Mouse (Mus musculus) right cerebral cortex, postnatal 36 days (tissue): ENCODE measurements around the gene Ankrd61.

ENCODE experiments used
- DNase-seq, 2 experiments: peaks; one replicate each; pipeline ENCODE4 v3.0.0; 2022; ENCODE audit warnings: low spot score in 2 of 2, mixed read lengths in 1 of 2

Ankrd61 gene

DNA sequence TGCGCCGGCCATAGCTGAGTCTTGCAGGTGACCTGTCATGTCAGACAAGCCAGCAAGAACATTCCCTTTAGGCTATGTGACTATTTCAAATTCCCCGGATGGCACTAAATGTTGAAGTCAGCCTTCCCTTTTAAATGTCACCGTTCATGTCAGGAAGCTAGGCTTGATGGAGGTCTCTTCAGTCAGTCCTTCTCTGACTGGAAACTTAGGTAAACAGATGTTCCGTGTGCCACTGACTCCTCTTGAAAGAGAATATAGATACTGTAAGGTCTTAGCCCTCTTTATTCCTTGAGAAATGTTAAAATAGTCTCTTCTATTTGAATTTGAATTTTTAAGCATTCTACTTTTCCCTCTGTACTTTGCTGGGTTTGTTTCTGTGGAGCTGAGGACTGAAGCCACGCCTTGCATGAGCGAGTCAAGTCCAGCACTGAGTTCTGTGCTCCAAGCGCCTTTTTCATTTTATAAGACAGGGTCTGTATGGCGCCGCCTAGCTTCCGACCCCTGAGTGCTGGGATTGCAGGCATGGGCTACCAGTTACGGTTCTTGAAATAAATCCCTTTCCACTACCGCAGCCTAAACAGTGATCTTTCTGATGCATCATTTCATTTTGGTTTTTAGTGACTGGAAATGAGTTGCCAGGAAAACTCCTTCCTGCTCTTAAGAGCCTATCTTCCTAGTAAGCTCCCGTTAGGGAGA lies at the start of gene Ankrd61:
TSS of gene Ankrd61 (minus strand) at position 51 of the 696 bp plus-strand sequence.
- DNase-seq, result no peak

DNA sequence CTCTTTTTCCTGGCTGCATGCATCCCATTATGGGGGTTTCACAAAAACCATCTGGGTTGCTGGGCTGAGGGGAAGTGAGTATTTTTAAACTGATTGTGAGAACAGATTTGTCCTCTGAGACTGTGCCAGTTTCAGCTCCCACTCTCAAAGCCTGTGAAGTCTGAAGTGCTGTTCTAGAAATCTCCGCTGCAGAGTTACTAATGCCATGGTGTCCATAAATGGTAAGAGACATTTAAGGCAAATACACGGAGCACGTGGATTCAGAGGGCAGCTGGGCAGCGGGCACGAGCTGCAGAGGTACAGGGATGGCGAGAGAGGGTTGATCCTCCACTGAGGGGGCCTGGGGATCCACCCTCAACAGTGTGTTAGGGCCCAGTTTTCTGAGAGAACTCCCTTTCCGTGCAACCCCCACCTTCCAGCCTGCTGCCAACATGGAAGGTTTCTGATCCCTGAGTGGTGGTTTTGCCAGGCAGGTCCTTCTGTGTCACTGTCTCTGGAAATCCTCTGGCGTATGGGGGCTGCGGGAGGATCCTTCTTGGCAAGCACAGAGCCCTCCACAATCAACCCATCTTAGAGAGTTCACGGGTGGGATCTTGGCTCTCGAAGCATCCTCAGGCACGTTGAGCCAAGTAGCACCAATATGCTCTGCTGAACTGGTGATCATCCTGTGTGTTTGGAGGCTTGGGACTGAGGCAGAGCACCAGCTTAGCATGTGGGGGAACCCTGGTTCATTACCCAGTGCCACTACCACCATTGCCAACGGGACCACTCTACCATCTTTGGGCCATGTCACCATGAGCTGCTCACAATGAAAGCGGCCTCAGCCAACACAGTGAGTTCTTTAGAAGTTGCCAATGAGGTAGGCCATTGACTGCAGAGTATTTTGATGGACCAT lies 46.0 kb upstream of the Ankrd61 start:
- DNase-seq, result peak; percentile 80 to 89

DNA sequence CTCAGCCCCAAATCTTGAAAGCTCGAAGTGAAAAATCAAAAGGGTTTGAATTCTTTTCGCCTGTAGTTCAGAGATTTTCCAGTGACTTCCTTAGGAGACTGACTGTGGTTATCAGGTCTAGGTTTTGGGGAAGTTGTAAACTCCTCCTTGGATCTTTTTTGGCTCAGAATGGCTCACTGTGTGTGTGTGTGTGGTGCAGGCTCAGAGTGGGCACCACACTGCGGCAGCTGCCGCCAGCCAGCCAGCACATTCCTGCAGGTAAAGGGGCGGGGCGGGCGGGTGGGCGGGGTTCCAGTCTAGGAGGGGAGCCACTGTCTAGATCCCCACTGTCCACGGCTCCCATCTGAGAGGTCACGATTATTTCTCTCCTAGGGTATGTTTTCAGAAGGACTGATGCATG lies 44.1 kb upstream of the Ankrd61 start:
- DNase-seq, result no peak

DNA sequence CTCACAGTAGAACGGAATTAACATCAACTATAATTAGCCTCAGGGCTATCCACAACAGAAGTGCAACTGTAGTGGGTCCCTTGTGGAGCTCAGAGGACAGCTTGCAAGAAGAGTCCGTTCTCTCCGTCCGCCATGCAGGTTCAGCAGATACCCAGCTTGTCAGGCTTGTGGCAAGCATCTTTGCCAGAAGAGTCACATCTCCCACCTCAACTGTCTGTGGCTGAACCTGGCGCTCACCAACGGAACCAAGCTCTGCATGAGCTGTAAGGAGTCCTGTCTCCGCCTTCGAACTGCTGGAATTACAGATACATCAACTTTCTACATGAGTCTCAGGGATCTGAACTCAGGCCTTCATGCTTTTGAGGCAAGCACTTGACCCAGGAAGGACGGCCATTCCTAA lies 38.7 kb upstream of the Ankrd61 start:
- DNase-seq, result no peak

DNA sequence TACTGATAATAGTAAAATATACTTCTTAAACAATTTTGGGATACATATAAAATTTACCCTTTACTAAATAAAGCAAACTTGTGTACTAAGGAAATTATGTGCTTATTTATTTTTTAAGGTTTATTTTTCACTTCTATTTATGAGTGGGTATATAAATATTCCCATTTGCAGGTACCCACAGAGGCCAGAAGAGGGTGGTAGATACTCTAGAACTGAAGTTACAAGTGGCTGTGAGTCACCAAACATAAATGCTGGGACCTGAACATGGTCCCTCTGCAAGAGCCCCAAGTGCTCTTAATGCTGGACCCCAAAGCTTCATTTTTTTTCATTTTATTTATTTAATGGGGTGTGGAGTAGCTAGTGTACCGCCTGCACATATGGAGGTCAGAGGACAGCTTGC lies 36.4 kb upstream of the Ankrd61 start:
- DNase-seq, result no peak

DNA sequence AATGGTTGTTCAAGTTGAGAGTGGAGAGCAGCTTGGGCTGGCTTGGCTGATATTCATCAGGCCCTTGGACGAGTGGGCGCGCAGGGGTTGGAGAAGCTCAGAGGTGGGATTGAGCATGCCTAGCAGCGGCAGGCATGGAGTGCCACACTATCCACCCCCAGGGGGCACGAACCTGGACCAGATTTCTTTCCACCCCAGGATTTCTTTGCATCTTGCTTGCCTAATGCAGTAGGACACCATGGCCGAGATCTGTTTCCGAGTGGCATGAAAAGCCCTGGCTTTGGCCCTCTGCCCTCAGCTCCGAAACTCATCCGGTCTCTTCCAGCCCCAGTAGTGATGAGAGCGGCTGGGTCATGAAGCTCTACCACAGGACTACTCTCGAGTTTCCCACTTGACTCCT lies 35.9 kb upstream of the Ankrd61 start:
- DNase-seq, result no peak

DNA sequence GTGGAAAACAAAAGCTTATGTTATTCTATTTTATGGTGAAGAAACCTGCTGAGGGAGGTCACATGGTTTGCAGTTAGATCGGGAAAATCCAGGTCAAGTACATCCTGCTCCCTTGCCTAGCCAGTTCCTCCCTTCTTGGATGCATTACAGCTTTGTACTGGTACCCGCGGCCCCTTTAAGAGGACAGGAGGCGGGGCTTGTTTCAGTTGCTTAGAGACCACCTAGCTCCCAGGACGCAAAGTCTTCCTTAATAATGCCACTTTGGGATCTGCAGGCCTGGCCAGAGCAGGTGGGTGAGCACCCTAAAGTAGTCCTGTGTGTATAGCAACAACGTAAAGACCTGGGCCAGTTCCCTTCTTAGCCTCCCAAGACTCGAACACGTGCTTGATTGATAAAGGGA lies 35.3 kb upstream of the Ankrd61 start, which contains the start of gene Rsph10b:
TSS of gene Rsph10b (plus strand) at position 205 of the 400 bp plus-strand sequence.
- DNase-seq, result no peak

DNA sequence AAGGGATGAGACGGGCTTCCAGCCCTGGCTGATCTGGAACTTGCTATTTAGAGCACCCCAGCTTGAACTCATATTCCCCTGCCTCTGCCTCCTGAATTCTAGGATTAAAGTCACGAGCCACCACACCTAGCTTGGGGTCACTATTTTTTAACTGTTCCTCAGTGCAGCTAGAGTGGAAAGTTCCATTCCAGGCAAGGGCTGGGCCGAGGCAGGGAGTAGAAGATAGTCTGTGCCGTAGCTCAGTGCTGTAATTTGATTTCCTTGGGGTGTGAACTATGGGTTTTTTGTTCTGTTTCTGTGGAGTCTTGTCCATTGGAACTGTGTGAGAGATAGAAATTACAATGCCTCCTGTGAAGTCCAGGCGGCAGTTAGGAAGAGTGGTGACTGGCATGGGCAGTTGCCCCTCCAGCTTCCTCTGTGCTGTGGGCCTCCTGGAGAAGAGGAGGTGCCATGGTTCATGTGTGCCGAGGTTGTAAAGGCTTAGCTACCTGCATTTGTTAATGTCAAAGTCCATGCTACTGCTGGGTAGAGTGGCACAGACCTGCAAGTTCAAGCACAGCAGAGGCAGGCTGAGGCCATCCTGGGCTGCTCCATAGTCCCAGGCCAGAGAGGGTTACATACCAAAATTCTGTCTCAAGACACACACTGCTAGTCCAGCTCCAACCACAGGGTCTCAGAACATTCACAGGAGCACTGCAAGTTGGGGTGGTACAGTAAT lies 34.5 kb upstream of the Ankrd61 start:
- DNase-seq, result no peak

DNA sequence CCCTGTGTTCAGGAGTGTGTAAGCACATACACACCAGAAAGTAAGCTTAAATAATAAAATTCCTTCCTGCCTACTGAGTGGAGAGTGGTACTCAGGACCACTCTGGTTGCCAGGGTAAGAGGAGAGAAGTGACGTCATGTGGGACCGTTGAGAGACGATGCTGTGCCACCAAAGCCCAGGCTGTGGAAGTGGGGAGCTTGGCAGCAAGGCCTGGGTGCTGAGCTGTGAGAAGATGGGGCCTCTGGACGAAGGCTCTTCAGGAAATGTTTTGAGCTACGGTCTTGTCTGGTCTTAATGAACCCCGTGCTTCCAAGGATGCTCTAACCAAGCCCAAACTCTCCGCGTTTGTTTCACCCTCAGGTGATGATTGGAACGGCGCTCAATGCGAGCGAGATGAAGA lies 33.2 kb upstream of the Ankrd61 start:
- no peak for DNase-seq

DNA sequence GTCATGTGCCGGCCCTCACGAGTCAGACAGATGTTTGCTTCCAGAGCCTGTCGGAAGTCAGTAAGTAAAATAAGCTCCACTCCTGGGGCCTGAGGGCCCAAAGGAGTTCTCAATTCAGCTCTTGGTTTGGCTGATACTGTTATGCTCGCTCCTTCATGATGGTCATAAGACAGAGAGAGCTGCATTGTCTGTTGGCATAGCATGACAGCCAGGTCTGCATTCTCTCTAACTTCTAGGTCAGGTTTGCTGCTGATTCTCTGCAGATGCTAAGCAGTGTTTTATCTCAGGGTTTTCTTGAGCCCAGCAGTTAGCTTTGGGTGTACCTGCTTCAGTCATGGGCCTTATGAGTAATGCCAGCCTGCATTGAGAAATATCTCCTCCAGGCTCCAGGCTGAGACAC lies 31.8 kb upstream of the Ankrd61 start:
- no peak for DNase-seq

DNA sequence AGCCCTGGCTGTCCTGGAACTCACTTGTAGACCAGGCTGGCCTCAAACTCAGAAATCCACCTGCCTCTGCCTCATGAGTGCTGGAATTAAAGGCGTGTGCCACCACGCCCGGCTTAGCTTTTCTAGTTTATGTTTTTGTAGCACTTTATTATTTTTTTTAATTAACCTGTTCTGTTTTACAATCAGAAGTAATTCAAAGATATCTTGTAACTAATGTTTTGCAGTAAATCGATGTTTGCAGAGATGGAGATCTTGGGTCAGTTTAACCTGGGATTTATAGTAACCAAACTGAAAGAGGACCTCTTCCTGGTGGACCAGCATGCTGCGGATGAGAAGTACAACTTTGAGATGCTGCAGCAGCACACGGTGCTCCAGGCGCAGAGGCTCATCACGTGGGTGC lies 30.4 kb upstream of the Ankrd61 start, which contains the start of gene Gm42421:
TSS of gene Gm42421 (plus strand) at position 301 of the 400 bp plus-strand sequence.
- DNase-seq, result no peak

DNA sequence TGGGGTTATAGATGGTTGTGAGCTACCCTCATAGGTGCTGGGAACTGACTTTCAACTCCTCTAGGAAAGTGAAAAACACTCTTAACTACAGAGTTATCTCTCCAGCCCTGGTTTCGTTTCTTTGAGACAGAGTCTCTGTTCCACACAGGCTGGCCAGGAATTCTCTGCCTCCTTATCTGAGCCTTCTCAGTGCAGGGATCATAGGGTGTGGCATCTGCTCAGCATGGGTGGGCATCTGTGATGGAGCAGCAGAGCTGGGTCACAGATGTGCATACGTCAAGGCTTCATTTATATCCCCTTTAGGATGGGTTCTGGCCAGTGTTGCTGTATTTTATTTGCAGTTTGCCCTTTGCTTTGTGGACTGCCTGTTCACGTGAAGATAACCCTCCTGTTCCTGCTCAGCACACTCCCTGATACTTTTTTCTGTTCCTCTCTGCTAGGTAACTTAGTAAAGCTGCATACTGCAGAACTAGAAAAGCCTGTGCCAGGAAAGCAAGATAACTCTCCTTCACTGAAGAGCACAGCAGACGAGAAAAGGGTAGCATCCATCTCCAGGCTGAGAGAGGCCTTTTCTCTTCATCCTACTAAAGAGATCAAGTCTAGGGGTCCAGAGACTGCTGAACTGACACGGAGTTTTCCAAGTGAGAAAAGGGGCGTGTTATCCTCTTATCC lies 27.4 kb upstream of the Ankrd61 start:
- DNase-seq, result no peak

DNA sequence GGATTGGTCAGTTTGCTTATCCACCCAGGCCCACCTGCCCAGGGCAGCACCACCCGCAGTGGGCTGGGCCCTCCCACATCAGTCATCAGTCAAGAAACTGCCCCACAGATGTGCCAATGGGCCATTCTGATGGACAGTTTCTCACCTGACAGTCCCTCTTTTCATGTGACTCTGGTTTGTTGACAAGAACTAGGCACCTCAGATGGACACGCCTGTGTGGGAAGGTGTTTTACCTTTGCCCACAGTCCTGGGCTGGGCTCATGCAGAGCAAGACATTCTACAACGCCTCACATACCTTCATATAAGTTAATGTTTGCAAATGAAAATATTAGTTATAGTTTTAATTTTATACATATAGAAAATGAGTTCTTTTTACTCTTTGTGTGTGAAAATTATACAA lies 20.6 kb upstream of the Ankrd61 start:
- DNase-seq, result no peak

DNA sequence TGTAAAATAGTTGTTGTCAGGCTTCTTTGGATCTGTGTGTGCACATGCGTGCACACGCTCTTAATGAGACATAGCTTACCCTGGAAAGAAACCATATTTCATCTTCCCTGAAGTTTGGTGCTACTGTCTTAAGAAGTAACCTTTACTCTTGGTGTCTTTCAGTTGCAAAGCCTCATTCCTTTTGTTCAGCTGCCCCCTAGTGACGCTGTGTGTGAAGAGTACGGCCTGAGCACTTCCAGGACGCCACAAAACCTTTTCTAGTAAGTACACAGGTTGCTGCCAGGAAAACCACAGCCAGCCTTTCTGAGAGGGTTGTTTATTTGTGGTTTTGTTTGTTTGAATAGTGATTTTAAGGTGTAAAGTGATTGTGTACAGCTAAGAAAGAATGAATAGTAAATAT lies 19.9 kb upstream of the Ankrd61 start:
- DNase-seq, result no peak

DNA sequence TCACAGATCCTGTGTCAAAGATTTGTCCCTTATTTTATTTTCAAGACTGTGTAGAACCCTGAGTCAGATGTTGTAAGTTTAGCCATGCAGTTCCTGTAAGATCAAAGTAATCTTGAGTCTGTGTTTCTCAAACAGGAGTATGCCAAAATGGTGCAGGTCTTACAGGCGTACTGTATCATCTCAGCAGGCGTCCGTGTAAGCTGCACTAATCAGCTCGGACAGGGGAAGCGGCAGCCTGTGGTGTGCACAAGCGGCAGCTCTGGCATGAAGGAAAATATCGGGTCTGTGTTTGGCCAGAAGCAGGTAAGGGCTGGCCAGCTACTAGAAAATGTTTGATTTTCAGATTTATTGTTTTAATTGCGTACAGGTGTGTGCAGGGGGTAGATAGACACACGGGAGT lies 18.7 kb upstream of the Ankrd61 start:
- DNase-seq, result no peak

DNA sequence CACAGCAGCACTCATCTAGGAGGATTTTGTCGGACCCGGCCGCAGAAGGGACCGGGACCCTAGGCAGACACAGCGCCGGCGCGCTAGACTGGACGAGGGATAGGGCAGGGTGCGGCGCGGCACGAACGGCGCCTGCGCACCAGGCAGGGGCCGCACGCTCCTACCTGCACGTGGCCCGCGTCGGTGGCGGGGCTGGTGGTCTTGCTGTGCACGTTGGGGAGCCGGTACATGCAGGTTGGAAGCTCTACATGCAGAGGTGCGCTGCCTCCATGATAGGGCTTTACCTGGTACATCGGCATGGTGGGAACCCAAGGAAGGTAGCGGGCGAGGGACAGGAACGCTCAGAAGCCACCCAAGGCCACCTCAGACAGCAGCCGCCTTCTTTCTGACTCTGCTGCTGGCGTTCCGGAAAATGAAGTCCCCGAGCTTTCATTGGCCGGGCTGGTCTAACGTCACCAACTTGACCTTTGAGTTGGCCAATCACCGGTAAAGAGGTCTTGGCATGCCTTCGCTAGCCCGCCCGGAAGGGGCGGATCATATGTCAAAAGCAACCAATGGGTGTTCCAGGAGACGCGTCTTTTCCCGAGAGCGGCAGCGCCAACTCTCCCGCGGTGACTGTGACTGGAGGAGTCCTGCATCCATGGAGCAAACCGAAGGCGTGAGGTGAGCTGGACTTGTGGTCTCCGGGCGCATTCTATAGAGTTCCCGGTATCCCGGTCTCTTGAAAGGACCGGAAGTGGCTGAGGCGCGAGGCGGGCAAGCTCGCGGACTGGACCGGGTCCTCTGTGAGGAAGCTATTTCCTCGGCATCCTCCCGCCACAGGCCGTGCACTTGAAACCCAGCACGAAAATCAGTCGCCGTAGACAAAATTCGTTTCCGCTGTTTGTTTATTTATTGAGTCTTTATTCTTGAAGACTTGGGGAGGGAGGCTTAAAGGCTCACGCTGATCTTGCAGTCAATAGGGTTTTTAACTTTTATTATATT lies 12.2 kb upstream of the Ankrd61 start, which contains the start of the genes Aimp2 and Pms2:
TSS of gene Aimp2 (minus strand) at position 431 of the 984 bp plus-strand sequence.
TSS of gene Pms2 (plus strand) at position 548 of the 984 bp plus-strand sequence.
- DNase-seq, result peak; percentile 96 to 99

DNA sequence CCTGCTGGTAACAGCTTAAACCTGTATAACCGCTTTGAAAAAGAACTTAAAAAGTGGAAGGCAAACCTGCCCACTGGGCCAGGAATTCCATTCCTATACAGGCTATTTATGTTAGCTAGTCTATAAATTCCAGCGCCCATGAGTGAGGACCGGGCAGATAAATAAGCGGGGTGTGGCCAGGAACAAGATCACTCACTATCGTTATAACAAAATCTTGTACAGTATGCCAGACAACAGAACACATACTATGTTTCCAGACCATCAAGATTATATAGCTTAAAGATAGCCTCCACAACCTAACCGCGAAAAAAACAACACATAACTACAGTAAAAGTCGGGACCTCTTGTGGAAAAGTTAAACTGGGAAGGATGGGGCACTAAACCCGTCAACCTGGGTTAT lies 11.4 kb upstream of the Ankrd61 start:
- no peak for DNase-seq

DNA sequence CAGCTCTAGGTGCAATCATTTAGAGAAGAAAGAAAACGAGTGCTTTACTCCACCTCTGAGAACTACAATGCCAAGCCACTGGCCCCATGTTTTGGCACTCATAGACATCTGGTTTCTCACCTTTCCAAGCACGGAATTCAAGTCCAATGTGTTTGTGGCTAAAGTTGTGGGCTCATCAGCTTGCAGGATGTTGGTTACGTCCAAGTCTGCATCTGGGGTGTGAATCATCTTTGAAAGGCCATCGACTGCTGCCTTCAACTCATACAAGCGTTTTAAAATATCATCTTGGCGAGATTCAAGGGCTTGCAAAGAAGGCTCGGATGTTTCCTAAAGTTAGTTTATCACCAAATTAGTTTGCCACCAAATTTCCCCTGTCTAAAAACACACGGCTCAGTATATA lies 8.9 kb upstream of the Ankrd61 start:
- no peak for DNase-seq

DNA sequence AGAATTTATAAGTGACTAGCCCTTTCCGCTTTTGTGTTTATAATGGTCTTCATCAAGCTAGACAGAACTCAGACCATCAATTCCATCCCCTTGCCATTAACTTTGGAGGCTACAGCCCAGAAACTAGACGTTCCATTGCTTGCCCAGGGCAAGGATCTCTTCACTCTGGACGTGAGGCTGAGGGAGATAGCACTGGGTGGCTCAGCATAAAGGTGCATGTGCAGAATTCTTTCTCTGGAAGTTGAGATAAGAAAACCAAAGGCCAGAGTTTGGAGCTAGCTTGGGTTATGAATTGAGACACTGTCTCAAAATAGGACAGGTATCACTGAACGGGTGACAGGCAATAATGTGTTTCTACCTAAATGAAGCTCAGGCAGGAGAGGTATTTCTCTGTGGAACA lies 6.3 kb upstream of the Ankrd61 start:
- no peak for DNase-seq

DNA sequence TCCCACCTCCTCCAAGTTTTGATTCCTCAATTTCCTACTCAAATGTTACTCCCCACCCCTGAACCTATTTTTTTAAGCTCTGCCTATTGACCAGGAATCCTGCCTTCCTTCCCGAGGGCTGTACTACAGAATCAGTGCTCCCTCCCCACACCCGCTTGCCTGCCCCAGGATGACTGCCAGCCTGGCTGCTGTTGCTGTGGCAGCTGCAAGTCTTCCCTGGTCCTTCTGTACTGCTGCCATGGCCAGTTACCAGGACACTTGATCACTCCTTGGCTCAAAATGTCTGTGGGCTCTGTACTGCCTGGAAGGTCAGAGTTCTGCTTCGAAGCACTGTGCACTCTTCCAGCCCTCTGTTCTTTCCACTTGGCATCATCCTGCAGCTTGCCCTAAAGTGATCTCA lies 4.6 kb upstream of the Ankrd61 start:
- DNase-seq, result peak in 1 of 2 experiments; percentile 16
